Mouse (Mus musculus) layer of hippocampus, adult 18-20 months (tissue): ENCODE results near the gene 1700113H08Rik. TPM values are rescaled to one million over a fixed set of nuclear protein-coding genes. Genes with fewer than 3 reads are reported as not detected.

Experiments used
- DNase-seq, 2 experiments: peaks; one replicate each; pipeline ENCODE4 v3.0.0; 2022; ENCODE audit warnings: low spot score in 2 of 2
- total RNA-seq, 2 experiments: library from RNA; stranded (reverse); gene quantifications; 2 replicates each; pipeline ENCODE4 v1.2.3; 2021

Gene 1700113H08Rik
- total RNA-seq, 2 experiments from 2014 or later, result not detected

GRCm38 (mm10) chr10:87196123-87196756 lies 138.4 kb downstream of the 1700113H08Rik start:
- DNase-seq, result no peak

- no peak for DNase-seq
These were observed 140.9 kb downstream of the 1700113H08Rik start for GRCm38 (mm10) chr10:87198720-87199119.

- peak; percentile 2 to 43 for DNase-seq
These were observed 151.6 kb downstream of the 1700113H08Rik start for GRCm38 (mm10) chr10:87209466-87209865.

- DNase-seq, result peak; percentile 30 to 71
These were observed 153.2 kb downstream of the 1700113H08Rik start for GRCm38 (mm10) chr10:87211046-87211445.

- DNase-seq, result no peak
These were observed 155.0 kb downstream of the 1700113H08Rik start for GRCm38 (mm10) chr10:87212854-87213253.

- no peak for DNase-seq
These were observed 172.4 kb downstream of the 1700113H08Rik start for GRCm38 (mm10) chr10:87230071-87230910.

GRCm38 (mm10) chr10:87239332-87240008 lies 181.6 kb downstream of the 1700113H08Rik start:
- DNase-seq, result no peak

- DNase-seq, result no peak
These were observed 213.9 kb downstream of the 1700113H08Rik start for GRCm38 (mm10) chr10:87271724-87272123.

GRCm38 (mm10) chr10:87272133-87272622 lies 214.3 kb downstream of the 1700113H08Rik start:
- DNase-seq, result no peak

- DNase-seq, result no peak
These were observed 217.2 kb downstream of the 1700113H08Rik start for GRCm38 (mm10) chr10:87275075-87275474.

Other genes starting within 250 kb of the 1700113H08Rik start
- gene Stab2, start 50.0 kb upstream of the 1700113H08Rik start, total RNA-seq, result under 1 TPM; 0.40 to 0.41 TPM